Mouse (Mus musculus): ENCODE results near the gene Iffo2. TPM values are rescaled to one million over a fixed set of nuclear protein-coding genes. Genes with fewer than 3 reads are reported as not detected.

Iffo2 gene
- polyA plus RNA-seq, 1 experiment from 2014 or later, result 5.2 TPM

GRCm38 (mm10) chr4:139580663-139581336, 50.5 kb downstream of the Iffo2 start:
- H3K27me3 ChIP-seq (ENCODE audit: control insufficient read depth, insufficient read depth, low read length), result no peaks in the 10 kb centered on the region
- no peak; the same call in 1 of the 2 replicates for ATAC-seq (ENCODE audit: low FRiP score, low TSS enrichment)
- H3K9ac ChIP-seq (replicated peaks; ENCODE audit: low read length), result peak overlapping the region; percentile 38; the same call in 1 of the 2 replicates
- DNase-seq, result peak; percentile 35
- no peaks in the 10 kb centered on the region for H3K9me3 ChIP-seq (ENCODE audit: control insufficient read depth, low read length)
- no peaks in the 10 kb centered on the region for H3K36me3 ChIP-seq (ENCODE audit: control insufficient read depth, insufficient read depth, low read length)
- H3K4me3 ChIP-seq (replicated peaks; ENCODE audit: low read depth, low read length), result no peak overlapping the region
- 9% methylated on average over 15 of the region's 15 CpGs for WGBS
- H3K4me2 ChIP-seq (ENCODE audit: low read length), result peak overlapping the region; percentile 40
- H3K4me1 ChIP-seq (ENCODE audit: control insufficient read depth, insufficient read depth, low read length), result peaks cover 33% of the 10 kb centered on the region
- H3K27ac ChIP-seq (replicated peaks; ENCODE audit: low read depth, low read length), result peak overlapping the region; percentile 55

- H3K27me3 ChIP-seq (ENCODE audit: control insufficient read depth, insufficient read depth, low read length), result no peaks in the 10 kb centered on the region
- H3K9me3 ChIP-seq (ENCODE audit: control insufficient read depth, low read length), result no peaks in the 10 kb centered on the region
- H3K4me1 ChIP-seq (ENCODE audit: control insufficient read depth, insufficient read depth, low read length), result peaks cover 25% of the 10 kb centered on the region
- peak overlapping the region; percentile 38; the same call in 1 of the 2 replicates for H3K9ac ChIP-seq (replicated peaks; ENCODE audit: low read length)
- peak overlapping the region; percentile 55 for H3K27ac ChIP-seq (replicated peaks; ENCODE audit: low read depth, low read length)
- H3K36me3 ChIP-seq (ENCODE audit: control insufficient read depth, insufficient read depth, low read length), result no peaks in the 10 kb centered on the region
- DNase-seq (peak; percentile 31), ATAC-seq (ENCODE audit: low FRiP score, low TSS enrichment) (no peak)
- H3K4me3 ChIP-seq (replicated peaks; ENCODE audit: low read depth, low read length), result no peak overlapping the region
- H3K4me2 ChIP-seq (ENCODE audit: low read length), result peak overlapping the region; percentile 40
- 47% methylated on average over 6 of the region's 6 CpGs for WGBS
These were observed 51.2 kb downstream of the Iffo2 start for GRCm38 (mm10) chr4:139581427-139582051.

- no peaks in the 10 kb centered on the region for H3K9me3 ChIP-seq (ENCODE audit: control insufficient read depth, low read length)
- WGBS, result 76% methylated on average over 6 of the region's 6 CpGs
- no peaks in the 10 kb centered on the region for H3K27me3 ChIP-seq (ENCODE audit: control insufficient read depth, insufficient read depth, low read length)
- ATAC-seq (ENCODE audit: low FRiP score, low TSS enrichment) (no peak), DNase-seq (no peak)
- H3K27ac ChIP-seq (replicated peaks; ENCODE audit: low read depth, low read length), result no peak overlapping the region
- H3K9ac ChIP-seq (replicated peaks; ENCODE audit: low read length), result no peak overlapping the region
- H3K36me3 ChIP-seq (ENCODE audit: control insufficient read depth, insufficient read depth, low read length), result no peaks in the 10 kb centered on the region
- peaks cover 17% of the 10 kb centered on the region for H3K4me1 ChIP-seq (ENCODE audit: control insufficient read depth, insufficient read depth, low read length)
- no peak overlapping the region for H3K4me2 ChIP-seq (ENCODE audit: low read length)
- H3K4me3 ChIP-seq (replicated peaks; ENCODE audit: low read depth, low read length), result no peak overlapping the region
These were observed 52.0 kb downstream of the Iffo2 start for GRCm38 (mm10) chr4:139582346-139582745.

- 23% methylated on average over 3 of the region's 3 CpGs for WGBS
These were observed 52.6 kb downstream of the Iffo2 start for GRCm38 (mm10) chr4:139582903-139583302.

GRCm38 (mm10) chr4:139583629-139584245, 53.4 kb downstream of the Iffo2 start:
- Histone ChIP-seq H3K27ac (replicated peaks; ENCODE audit: low read depth, low read length) (no peak overlapping the region), H3K9me3 (ENCODE audit: control insufficient read depth, low read length) (no peaks in the 10 kb centered on the region), H3K27me3 (ENCODE audit: control insufficient read depth, insufficient read depth, low read length) (no peaks in the 10 kb centered on the region), H3K36me3 (ENCODE audit: control insufficient read depth, insufficient read depth, low read length) (no peaks in the 10 kb centered on the region), H3K4me1 (ENCODE audit: control insufficient read depth, insufficient read depth, low read length) (peaks cover 16% of the 10 kb centered on the region), H3K4me3 (replicated peaks; ENCODE audit: low read depth, low read length) (no peak overlapping the region), H3K9ac (replicated peaks; ENCODE audit: low read length) (no peak overlapping the region), H3K4me2 (ENCODE audit: low read length) (no peak overlapping the region)
- WGBS, result 80% methylated on average over 11 of the region's 11 CpGs
- DNase-seq (no peak), ATAC-seq (ENCODE audit: low FRiP score, low TSS enrichment) (no peak)

More at GRCm38 (mm10) chr4:139582903-139583302, 52.6 kb downstream of the Iffo2 start:
- Histone ChIP-seq H3K27ac (replicated peaks; ENCODE audit: low read depth, low read length) (no peak overlapping the region), H3K4me3 (replicated peaks; ENCODE audit: low read depth, low read length) (no peak overlapping the region), H3K4me1 (ENCODE audit: control insufficient read depth, insufficient read depth, low read length) (peaks cover 16% of the 10 kb centered on the region), H3K9me3 (ENCODE audit: control insufficient read depth, low read length) (no peaks in the 10 kb centered on the region), H3K36me3 (ENCODE audit: control insufficient read depth, insufficient read depth, low read length) (no peaks in the 10 kb centered on the region), H3K27me3 (ENCODE audit: control insufficient read depth, insufficient read depth, low read length) (no peaks in the 10 kb centered on the region), H3K9ac (replicated peaks; ENCODE audit: low read length) (no peak overlapping the region), H3K4me2 (ENCODE audit: low read length) (no peak overlapping the region)
- DNase-seq (no peak), ATAC-seq (ENCODE audit: low FRiP score, low TSS enrichment) (no peak)

GRCm38 (mm10) chr4:139584704-139585103, 54.4 kb downstream of the Iffo2 start:
- Histone ChIP-seq H3K4me2 (ENCODE audit: low read length) (no peak overlapping the region), H3K9ac (replicated peaks; ENCODE audit: low read length) (no peak overlapping the region), H3K4me1 (ENCODE audit: control insufficient read depth, insufficient read depth, low read length) (peaks cover 19% of the 10 kb centered on the region), H3K27me3 (ENCODE audit: control insufficient read depth, insufficient read depth, low read length) (no peaks in the 10 kb centered on the region), H3K9me3 (ENCODE audit: control insufficient read depth, low read length) (no peaks in the 10 kb centered on the region), H3K4me3 (replicated peaks; ENCODE audit: low read depth, low read length) (no peak overlapping the region), H3K27ac (replicated peaks; ENCODE audit: low read depth, low read length) (no peak overlapping the region), H3K36me3 (ENCODE audit: control insufficient read depth, insufficient read depth, low read length) (no peaks in the 10 kb centered on the region)
- WGBS, result 77% methylated on average over 11 of the region's 11 CpGs
- ATAC-seq (ENCODE audit: low FRiP score, low TSS enrichment), result no peak
- DNase-seq, result no peak

- Histone ChIP-seq H3K4me3 (replicated peaks; ENCODE audit: low read depth, low read length) (no peak overlapping the region), H3K4me1 (ENCODE audit: control insufficient read depth, insufficient read depth, low read length) (peaks cover 15% of the 10 kb centered on the region), H3K9me3 (ENCODE audit: control insufficient read depth, low read length) (no peaks in the 10 kb centered on the region), H3K9ac (replicated peaks; ENCODE audit: low read length) (no peak overlapping the region), H3K27me3 (ENCODE audit: control insufficient read depth, insufficient read depth, low read length) (no peaks in the 10 kb centered on the region), H3K4me2 (ENCODE audit: low read length) (no peak overlapping the region), H3K27ac (replicated peaks; ENCODE audit: low read depth, low read length) (no peak overlapping the region), H3K36me3 (ENCODE audit: control insufficient read depth, insufficient read depth, low read length) (no peaks in the 10 kb centered on the region)
- DNase-seq (no peak), ATAC-seq (ENCODE audit: low FRiP score, low TSS enrichment) (no peak)
- 85% methylated on average over 7 of the region's 7 CpGs for WGBS
These were observed 55.4 kb downstream of the Iffo2 start for GRCm38 (mm10) chr4:139585713-139586112.

GRCm38 (mm10) chr4:139587370-139587769, 57.0 kb downstream of the Iffo2 start:
- Histone ChIP-seq H3K9ac (replicated peaks; ENCODE audit: low read length) (no peak overlapping the region), H3K9me3 (ENCODE audit: control insufficient read depth, low read length) (no peaks in the 10 kb centered on the region), H3K27ac (replicated peaks; ENCODE audit: low read depth, low read length) (no peak overlapping the region), H3K4me1 (ENCODE audit: control insufficient read depth, insufficient read depth, low read length) (peaks cover 4% of the 10 kb centered on the region; the same call in 1 of the 2 replicates), H3K4me3 (replicated peaks; ENCODE audit: low read depth, low read length) (no peak overlapping the region), H3K4me2 (ENCODE audit: low read length) (no peak overlapping the region), H3K36me3 (ENCODE audit: control insufficient read depth, insufficient read depth, low read length) (no peaks in the 10 kb centered on the region), H3K27me3 (ENCODE audit: control insufficient read depth, insufficient read depth, low read length) (no peaks in the 10 kb centered on the region)
- ATAC-seq (ENCODE audit: low FRiP score, low TSS enrichment), result no peak
- DNase-seq, result no peak
- WGBS, result 81% methylated on average over 4 of the region's 4 CpGs
